Mouse (Mus musculus): ENCODE measurements around the gene Zdhhc22. TPM values are rescaled to one million over a fixed set of nuclear protein-coding genes. Genes with fewer than 3 reads are reported as not detected.

Gene Zdhhc22
- total and polyA plus RNA-seq, 3 experiments: not detected

DNA sequence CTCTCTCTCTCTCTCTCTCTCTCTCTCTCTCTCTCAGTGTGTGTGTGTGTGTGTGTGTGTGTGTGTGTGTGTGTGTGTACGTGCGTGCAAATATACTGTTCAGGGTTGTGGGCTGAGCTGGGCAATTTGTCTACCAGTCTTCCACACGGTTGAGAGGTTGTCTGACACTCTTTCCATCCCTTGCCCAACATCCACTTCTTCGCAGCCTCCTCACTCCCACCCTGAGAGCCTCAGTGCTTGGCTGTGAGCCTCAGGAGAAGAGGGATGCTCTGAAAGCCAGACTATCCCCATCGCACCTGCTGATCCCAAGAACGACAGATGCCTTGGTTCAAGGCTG is 10.6 kb upstream of the Zdhhc22 start:
- no peak for DNase-seq (ENCODE audit: extremely low read depth)
- Histone ChIP-seq H3K27me3 (replicated peaks) (peaks cover 73% of the 10 kb centered on the region), H3K36me3 (replicated peaks in 1 of 2; ENCODE audit: control insufficient read depth in 1 of 2, insufficient read depth in 1 of 2, low read length in 1 of 2) (no peaks in the 10 kb centered on the region), H3K9me3 (replicated peaks; ENCODE audit: low read length) (peaks cover 2% of the 10 kb centered on the region), H3K4me2 (ENCODE audit: insufficient read depth, low read depth, poor library complexity, severe bottlenecking) (no peak overlapping the region), H3K9ac (ENCODE audit: insufficient read depth, low read depth) (no peak overlapping the region), H3K79me2 (replicated peaks; ENCODE audit: control insufficient read depth, extremely low read depth, insufficient read depth, poor library complexity, severe bottlenecking) (no peaks in the 10 kb centered on the region), H3K27ac (ENCODE audit: insufficient read depth, low read depth) (no peak overlapping the region), H3K4me3 (replicated peaks in 1 of 3; ENCODE audit: low read depth in 2 of 3, low read length in 2 of 3, poor library complexity in 1 of 3) (no peak overlapping the region), H3K4me1 (ENCODE audit: control insufficient read depth in 1 of 2, insufficient read depth in 2 of 2) (no peaks in the 10 kb centered on the region; a peak in 1 of 4 replicates)
- dilution Hi-C loops (cut with MboI; ENCODE audit: extremely low pct_ligation_motif_present, extremely low pct_unique_long_range_greater_than_20kb, low sequenced_read_pairs) (no loop called here), in situ Hi-C loops (cut with MboI; ENCODE audit: low pct_ligation_motif_present, low pct_unique_long_range_greater_than_20kb, low sequenced_read_pairs) (no loop called here)
- TF ChIP-seq MYC (IDR thresholded peaks at IDR 0.05; ENCODE audit: low read depth, low read length) (no peak), GABPA (IDR thresholded peaks at IDR 0.05; ENCODE audit: insufficient replicate concordance, low read depth, low read length) (no peak), JUN (IDR thresholded peaks at IDR 0.05; ENCODE audit: insufficient read depth, low read depth, low read length) (no peak), MEF2A (IDR thresholded peaks at IDR 0.05; ENCODE audit: borderline replicate concordance, low read depth, low read length) (no peak), SIN3A (IDR thresholded peaks at IDR 0.05; ENCODE audit: low read length) (no peak)

DNA sequence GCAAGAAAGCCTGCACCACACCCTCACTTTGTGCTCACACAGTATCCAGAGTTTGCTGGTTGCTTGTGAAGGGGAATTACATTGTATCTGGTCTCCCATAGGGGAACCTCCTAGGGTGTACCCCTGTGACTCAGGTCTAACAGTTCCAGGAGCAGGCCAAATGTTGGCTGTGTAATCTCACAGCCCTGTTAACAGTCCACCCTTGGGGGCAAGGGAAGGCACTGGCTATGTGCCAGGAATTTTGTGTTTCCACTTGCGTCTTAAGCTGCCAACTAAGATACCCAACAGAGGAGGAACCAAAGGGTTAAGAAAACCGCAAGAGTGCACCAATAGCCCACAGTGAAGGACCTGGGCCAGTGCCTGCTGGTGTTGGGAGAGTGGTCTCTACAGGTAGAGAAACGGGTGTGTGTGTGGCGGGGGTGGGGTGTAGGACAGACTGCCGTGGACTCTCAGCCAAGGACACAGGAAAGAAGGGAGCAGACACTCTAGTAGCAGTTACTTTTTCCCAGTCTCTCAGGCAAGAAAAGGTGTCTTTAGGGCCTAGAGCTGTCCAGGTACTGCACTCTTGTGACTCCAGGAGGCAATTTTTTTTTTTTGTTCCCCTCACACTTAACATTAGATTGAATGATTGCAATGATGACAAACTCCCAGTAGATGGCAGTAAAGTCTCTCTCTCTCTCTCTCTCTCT is 10.1 kb upstream of the Zdhhc22 start:
- no peak overlapping the region for H3K9ac ChIP-seq (ENCODE audit: insufficient read depth, low read depth)
- no peak overlapping the region; the same call in 1 of the 2 replicates for H3K4me2 ChIP-seq (ENCODE audit: insufficient read depth, low read depth, poor library complexity, severe bottlenecking)

DNA sequence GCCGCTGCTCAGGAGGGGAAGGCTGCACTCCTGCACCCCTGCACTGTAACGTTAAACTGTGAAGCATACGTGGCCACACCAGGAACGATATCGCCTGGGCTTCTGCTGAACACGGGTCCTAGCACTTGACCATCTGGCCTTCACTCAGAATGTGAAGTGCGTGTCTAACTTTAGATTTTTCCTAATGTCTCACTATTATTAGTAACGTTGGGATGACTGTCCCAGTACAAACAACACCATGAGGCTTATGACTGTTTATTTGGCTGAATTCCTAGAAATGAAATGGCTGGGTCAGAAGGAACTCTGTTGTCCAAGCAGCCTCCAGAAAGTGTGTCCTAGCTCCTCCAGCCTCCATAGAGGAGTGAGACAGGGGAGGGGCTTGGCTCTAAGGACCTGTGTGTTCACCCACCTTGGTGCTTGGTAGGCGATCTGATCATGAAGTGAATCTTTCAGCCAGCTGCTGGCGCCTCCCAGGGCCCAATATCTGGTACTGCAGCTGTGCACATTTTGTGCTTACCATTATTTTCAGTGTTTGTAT is 9.1 kb upstream of the Zdhhc22 start:
- Histone ChIP-seq H3K4me1 (ENCODE audit: control insufficient read depth in 1 of 2, insufficient read depth in 2 of 2) (no peaks in the 10 kb centered on the region; a peak in 1 of 4 replicates), H3K27me3 (replicated peaks) (peaks cover 73% of the 10 kb centered on the region), H3K9me3 (replicated peaks; ENCODE audit: low read length) (peaks cover 4% of the 10 kb centered on the region), H3K4me2 (ENCODE audit: insufficient read depth, low read depth, poor library complexity, severe bottlenecking) (no peak overlapping the region), H3K4me3 (replicated peaks in 1 of 3; ENCODE audit: low read depth in 2 of 3, low read length in 2 of 3, poor library complexity in 1 of 3) (no peak overlapping the region), H3K79me2 (replicated peaks; ENCODE audit: control insufficient read depth, extremely low read depth, insufficient read depth, poor library complexity, severe bottlenecking) (no peaks in the 10 kb centered on the region), H3K27ac (ENCODE audit: insufficient read depth, low read depth) (no peak overlapping the region), H3K36me3 (replicated peaks in 1 of 2; ENCODE audit: control insufficient read depth in 1 of 2, insufficient read depth in 1 of 2, low read length in 1 of 2) (no peaks in the 10 kb centered on the region), H3K9ac (ENCODE audit: insufficient read depth, low read depth) (no peak overlapping the region)
- in situ Hi-C loops (cut with MboI; ENCODE audit: low pct_ligation_motif_present, low pct_unique_long_range_greater_than_20kb, low sequenced_read_pairs) (no loop called here), dilution Hi-C loops (cut with MboI; ENCODE audit: extremely low pct_ligation_motif_present, extremely low pct_unique_long_range_greater_than_20kb, low sequenced_read_pairs) (no loop called here)
- DNase-seq (ENCODE audit: extremely low read depth): no peak
- TF ChIP-seq POLR2A (IDR thresholded peaks at IDR 0.05; ENCODE audit: low read depth, low read length) (no peak), SMC3 (IDR thresholded peaks at IDR 0.05; ENCODE audit: low read depth, low read length) (peak; percentile 12; the same call in 1 of the 2 replicates), RAD21 (IDR thresholded peaks at IDR 0.05; ENCODE audit: low read depth, low read length) (peak; percentile 15), CTCF (conservative IDR thresholded peaks at IDR 0.05 in 1 of 2, IDR thresholded peaks at IDR 0.05 in 1 of 2; ENCODE audit: low read depth in 2 of 2, low read length in 2 of 2) (peak in 1 of 2 experiments; percentile 49; a peak in 2 of 4 replicates)

More for the DNA sequence above, 10.1 kb upstream of the Zdhhc22 start:
- dilution Hi-C loops (cut with MboI; ENCODE audit: extremely low pct_ligation_motif_present, extremely low pct_unique_long_range_greater_than_20kb, low sequenced_read_pairs): no loop called here
- H3K27ac ChIP-seq (ENCODE audit: insufficient read depth, low read depth): no peak overlapping the region
- H3K27me3 ChIP-seq (replicated peaks): peaks cover 72% of the 10 kb centered on the region
- no peak overlapping the region for H3K4me3 ChIP-seq (replicated peaks in 1 of 3; ENCODE audit: low read depth in 2 of 3, low read length in 2 of 3, poor library complexity in 1 of 3)
- H3K4me1 ChIP-seq (ENCODE audit: control insufficient read depth in 1 of 2, insufficient read depth in 2 of 2): no peaks in the 10 kb centered on the region; a peak in 1 of 4 replicates
- no peaks in the 10 kb centered on the region for H3K36me3 ChIP-seq (replicated peaks in 1 of 2; ENCODE audit: control insufficient read depth in 1 of 2, insufficient read depth in 1 of 2, low read length in 1 of 2)
- in situ Hi-C loops (cut with MboI; ENCODE audit: low pct_ligation_motif_present, low pct_unique_long_range_greater_than_20kb, low sequenced_read_pairs): no loop called here
- no peaks in the 10 kb centered on the region for H3K79me2 ChIP-seq (replicated peaks; ENCODE audit: control insufficient read depth, extremely low read depth, insufficient read depth, poor library complexity, severe bottlenecking)
- TF ChIP-seq CTCF (conservative IDR thresholded peaks at IDR 0.05 in 1 of 2, IDR thresholded peaks at IDR 0.05 in 1 of 2; ENCODE audit: low read depth in 2 of 2, low read length in 2 of 2) (peak; percentile 8 to 64; a peak in 3 of 4 replicates), POLR2A (IDR thresholded peaks at IDR 0.05; ENCODE audit: low read depth, low read length) (no peak), USF1 (IDR thresholded peaks at IDR 0.05; ENCODE audit: low read depth, low read length) (no peak), JUND (conservative IDR thresholded peaks at IDR 0.05; ENCODE audit: low read depth, low read length) (peak; percentile 48; the same call in 1 of the 2 replicates), SMC3 (IDR thresholded peaks at IDR 0.05; ENCODE audit: low read depth, low read length) (peak; percentile 40), ZNF384 (IDR thresholded peaks at IDR 0.05; ENCODE audit: low read depth, low read length) (peak; percentile 79), RCOR1 (conservative IDR thresholded peaks at IDR 0.05; ENCODE audit: low read depth, low read length) (no peak), RAD21 (IDR thresholded peaks at IDR 0.05; ENCODE audit: low read depth, low read length) (peak; percentile 38)
- H3K9me3 ChIP-seq (replicated peaks; ENCODE audit: low read length): peaks cover 4% of the 10 kb centered on the region
- DNase-seq (ENCODE audit: extremely low read depth): peak; percentile 44
